Mouse (Mus musculus) fibroblast of lung, adult 2 months (primary cell): ENCODE results near the gene Lhpp.
"Not testable (repeated sequence)": the region's sequence is repeated elsewhere in the genome, so short reads cannot be mapped to it uniquely, and the experiment has no call there.

Experiments used
- DNase-seq: peaks from one replicate; pipeline ENCODE4 v3.0.0-alpha.2; 2011; ENCODE audit warnings: low read depth

The Lhpp gene

DNA sequence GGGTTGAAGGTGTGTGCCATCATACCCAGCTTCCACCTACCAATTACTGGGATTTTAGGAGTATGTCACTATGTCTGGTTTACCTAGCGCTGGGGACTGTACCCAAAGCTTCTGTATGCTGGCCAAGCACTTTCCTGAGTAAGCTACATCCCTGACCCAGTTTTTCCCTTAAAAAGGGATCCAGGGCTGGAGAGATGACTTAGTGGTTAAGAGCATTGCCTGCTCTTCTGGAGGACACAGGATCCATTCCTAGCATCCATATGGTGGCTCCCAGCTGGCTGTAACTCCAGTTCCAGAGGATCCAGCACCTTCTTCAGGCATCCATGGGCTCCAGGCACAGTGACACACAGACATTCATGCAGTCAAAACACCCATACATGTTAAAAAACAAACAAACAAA is 36.1 kb downstream of the Lhpp start:
- no peak for DNase-seq

DNA sequence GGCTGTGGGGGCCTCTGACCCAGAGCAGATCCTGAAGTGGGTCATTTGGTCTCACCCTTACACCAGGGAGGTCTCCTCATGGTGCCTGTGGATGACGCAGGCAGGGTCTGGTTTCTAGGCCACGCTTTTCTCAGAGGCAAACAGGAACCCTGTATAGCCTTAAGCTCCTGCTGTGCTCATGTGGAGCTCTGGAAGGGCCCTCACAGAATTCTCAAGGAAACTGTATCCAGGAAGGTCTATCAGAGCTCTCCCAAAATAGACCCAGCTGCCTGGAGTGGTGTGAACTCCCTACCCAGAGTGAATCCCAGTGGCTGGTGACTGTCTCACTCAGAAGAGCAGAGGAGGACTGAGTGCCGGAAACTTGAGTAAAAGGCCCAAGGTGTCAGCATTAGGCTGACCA is 44.0 kb downstream of the Lhpp start:
- DNase-seq, result no peak

- peak; percentile 79 for DNase-seq
Measured at GRCm38 (mm10) chr7:132656075-132656474, 45.6 kb downstream of the Lhpp start.

- DNase-seq, result peak; percentile 71
Measured at GRCm38 (mm10) chr7:132656548-132656947, 46.1 kb downstream of the Lhpp start.

GRCm38 (mm10) chr7:132657371-132658057 is 47.1 kb downstream of the Lhpp start:
- no peak for DNase-seq

GRCm38 (mm10) chr7:132658058-132658450 is 47.6 kb downstream of the Lhpp start:
- DNase-seq, result no peak

- DNase-seq, result no peak
Measured at GRCm38 (mm10) chr7:132658688-132659087, 48.2 kb downstream of the Lhpp start.

GRCm38 (mm10) chr7:132659633-132660032 is 49.2 kb downstream of the Lhpp start:
- DNase-seq, result no peak

- not testable (repeated sequence) for DNase-seq
Measured at GRCm38 (mm10) chr7:132662831-132663230, 52.4 kb downstream of the Lhpp start.

DNA sequence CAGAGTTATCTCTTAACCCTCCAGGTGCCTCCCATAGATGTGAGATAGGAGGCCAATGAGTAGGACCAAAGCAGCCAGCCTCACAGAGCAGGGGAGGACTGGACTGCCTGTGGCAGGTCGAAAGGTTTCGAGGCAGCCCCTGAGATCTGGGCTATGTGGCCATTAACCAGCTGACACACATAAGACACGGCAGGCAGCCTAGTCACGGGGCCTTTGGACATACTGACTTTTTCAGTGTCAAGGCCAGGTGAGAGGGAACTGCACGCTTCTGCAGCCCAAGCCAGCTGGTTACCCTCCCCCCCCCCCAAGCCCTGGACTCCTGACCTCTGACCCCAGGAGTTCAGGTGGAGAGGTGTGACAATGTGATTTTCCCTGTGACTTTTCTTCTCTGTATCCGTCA is 54.4 kb downstream of the Lhpp start:
- DNase-seq, result no peak

DNA sequence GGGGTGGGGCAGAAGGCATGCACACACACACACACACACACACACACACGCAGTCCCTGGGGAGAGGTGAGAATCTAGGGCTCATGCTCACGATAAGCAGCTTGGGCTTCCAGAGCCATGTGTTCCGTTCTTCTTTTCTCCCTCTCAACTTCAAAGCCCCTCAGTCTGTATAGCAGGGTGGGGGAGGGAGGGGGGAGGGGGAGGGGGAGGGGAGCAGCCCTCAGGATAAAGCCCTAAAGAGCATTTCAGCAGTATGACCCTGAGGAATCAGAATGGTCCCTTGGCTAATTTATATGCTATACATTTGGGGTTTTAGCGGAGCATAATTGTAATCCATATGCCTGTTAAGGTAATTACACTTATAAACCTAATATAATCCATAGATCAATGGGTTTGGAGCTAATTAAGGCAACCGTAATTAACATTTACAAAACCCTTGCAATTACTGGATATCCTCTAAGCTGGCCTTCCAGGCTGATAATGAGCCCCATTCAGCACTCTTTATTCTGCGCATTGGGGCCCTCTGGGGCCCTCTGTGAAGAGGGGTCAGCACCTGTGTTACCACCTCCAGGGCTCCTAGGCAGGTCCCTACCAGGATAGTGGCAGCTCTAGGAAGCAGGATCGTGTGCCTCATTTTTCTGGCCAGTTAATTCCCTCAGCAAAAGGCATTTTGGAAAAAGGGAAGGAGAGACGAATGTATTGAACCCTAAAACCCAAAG is 55.4 kb downstream of the Lhpp start:
- DNase-seq, result no peak

- no peak for DNase-seq
Measured at GRCm38 (mm10) chr7:132666516-132666915, 56.1 kb downstream of the Lhpp start.

GRCm38 (mm10) chr7:132668604-132669003 is 58.2 kb downstream of the Lhpp start:
- no peak for DNase-seq

DNA sequence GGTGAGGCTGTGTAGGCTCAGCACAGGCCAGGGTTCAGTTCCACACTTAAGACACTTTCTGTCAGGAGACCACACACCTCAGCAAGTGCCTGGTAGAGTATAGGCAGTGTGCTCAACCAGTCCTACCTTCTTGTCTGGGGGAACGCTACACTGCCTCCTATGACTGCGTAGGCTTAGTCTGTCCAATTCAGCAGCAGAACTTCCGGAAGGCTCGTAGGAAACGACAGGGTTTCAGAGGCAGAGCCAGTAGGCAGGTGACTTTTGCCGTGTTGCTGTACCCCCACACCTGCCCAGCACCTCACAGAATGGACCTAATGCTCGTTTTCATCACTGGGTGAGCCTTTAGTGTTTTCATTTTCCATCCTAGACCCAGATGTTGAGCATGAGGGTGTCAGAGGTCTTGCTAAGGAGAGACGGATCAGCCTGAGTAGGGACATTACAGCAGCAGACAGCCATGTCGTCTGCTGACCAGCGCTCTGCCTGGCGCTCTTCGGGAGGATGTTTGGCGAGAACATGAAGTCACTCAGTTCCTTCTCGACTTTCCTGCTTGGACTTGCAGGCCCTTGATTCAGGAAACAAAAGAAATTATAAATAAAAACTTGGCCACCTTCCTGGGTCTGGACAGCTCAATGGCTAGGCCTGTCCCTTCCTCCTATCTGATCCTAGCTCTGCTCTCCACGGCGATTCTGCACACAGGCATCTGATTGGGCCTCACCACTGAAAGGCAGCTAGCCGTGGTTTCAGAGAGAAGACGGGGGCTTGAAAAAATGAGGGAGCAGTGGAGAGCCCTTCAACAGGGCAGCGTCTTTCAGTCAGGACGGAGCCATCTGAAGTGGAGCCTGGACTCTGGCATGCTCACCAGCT is 59.8 kb downstream of the Lhpp start:
- DNase-seq, result no peak

DNA sequence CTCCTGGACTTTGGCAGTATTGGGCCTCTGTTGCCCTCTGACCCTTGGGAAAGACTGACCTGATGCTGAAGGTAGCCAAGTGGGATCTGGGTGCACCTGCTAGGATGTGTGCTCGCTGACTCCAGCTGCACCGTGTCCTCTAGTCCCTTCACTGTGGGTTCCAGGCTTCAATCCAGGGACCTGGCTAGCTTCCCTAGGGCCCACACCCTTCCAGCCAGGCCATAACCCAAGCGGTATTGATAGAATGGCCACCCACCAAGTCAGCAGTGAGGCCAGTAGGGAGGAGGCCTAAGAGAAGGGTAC is 60.4 kb downstream of the Lhpp start:
- no peak for DNase-seq

DNA sequence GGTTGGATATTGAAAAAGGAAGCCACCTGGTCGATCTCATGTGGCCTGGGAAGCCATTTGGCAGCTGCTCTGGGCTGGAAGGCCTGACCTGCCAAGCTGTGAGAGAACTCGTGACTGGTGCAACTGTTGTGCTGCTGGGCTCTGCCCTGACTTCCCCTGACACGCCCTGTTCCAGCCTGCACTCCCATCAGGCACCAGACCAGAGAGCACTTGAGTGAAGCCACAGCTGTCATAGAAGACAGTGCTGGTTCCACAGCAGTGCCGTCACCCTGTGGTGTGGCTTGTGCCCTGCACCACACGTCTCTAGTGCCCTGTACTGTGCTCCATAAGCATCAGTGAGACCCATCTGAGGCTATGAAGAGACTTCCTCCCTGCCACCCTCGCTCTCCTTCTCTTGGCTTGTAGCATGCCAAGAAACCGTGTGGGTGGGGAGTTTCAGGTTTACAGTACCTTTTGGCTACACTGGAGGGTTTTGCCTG is 62.1 kb downstream of the Lhpp start:
- peak; percentile 79 for DNase-seq

GRCm38 (mm10) chr7:132673931-132674755 is 63.7 kb downstream of the Lhpp start:
- no peak for DNase-seq

- DNase-seq, result no peak
Measured at GRCm38 (mm10) chr7:132675922-132676321, 65.5 kb downstream of the Lhpp start.

DNA sequence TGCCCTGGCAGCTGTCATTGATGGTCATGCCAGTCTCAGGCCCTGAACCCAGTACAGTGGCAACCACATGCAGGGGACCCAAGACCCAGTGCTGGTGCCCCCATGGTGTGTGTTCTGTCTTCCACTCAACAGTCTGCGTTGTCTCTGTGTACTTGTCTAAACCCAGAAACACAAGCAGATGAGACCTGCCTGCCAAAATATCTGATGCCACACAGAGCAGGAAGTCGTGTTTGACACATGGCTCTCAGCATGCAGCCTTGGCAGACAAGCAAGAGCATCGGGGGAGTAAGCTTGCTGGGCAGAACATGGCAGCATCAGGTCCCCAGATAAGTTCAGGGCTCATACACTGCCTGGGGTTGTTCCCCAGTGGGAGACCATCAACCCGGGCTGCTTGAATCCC is 68.7 kb downstream of the Lhpp start:
- no peak for DNase-seq

DNA sequence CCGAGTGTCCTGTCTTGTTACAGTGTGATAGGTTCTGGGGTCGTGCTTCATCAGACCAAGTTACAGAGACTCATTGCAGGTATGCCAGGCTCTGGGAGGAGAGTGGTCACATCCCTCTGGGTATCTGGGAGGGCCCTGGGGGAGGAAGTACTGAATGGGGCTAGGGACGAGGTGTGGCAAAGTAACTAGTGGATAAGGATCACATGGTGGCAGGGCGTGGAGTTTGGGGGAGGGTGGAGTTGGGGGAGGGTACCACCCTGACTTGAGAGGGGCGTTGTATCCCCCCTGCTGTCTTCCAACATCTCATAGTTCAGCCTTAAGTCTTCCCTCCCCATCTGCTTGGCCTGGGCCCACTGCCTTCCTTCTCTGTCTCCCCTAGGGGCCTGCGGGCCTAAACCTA is 69.1 kb downstream of the Lhpp start:
- DNase-seq, result no peak

- DNase-seq, result no peak
Measured at GRCm38 (mm10) chr7:132681296-132681695, 70.9 kb downstream of the Lhpp start.

- DNase-seq, result no peak
Measured at GRCm38 (mm10) chr7:132681831-132682230, 71.4 kb downstream of the Lhpp start.
